Mouse (Mus musculus): Measurements from ENCODE around the gene Gm49450.

DNA sequence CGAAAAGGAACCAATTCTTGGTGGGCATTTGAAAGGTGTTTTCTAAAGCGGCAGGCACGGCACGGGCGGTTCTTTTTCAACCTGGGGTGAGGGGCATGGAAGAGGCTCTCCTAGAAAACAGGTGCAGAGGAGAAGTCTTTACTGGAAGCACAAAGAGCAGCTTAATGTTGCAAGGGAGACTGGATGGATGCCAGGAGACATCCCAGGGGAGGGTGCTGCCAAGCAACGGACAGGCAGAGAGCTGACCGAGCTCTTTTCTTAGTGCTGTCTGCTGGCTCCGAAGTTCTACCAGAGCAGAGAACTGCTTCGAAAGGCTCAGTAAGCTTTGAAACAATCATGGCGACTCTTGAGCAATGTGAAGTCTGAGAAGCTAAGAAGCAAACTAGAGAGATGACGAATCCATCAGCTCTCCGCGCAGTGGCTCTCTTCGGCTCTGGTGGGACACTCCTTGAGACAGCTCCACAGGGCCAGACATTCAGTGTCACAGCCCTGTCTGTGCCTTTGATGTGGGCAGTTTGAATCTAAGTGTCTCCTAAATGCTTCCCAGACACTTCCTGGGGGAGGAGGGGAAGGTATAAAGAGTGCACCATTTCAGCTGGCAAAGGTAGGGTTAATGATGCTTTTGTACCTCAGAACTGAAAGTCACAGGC is 24.5 kb upstream of the Gm49450 start:
- no peak for TF ChIP-seq CTCF (IDR thresholded peaks at IDR 0.05; ENCODE audit: extremely low read depth, insufficient read depth, low read length)
- no peak for TF ChIP-seq POLR2A (IDR thresholded peaks at IDR 0.05; ENCODE audit: extremely low read depth, insufficient read depth, low read length)
